Mouse (Mus musculus) testis, adult 2 months (tissue): ENCODE data around the gene Izumo4. TPM values are rescaled to one million over a fixed set of nuclear protein-coding genes. Genes with fewer than 3 reads are reported as not detected.

Experiments
- H3K27ac ChIP-seq: fragments of 200-500 bp; 2 replicates; pipeline ENCODE4 v1.5.1; 2012; ENCODE audit warnings: low read depth, low read length; ENCODE audit not compliant: control insufficient read depth, insufficient read depth
- H3K27me3 ChIP-seq: fragments of 200-500 bp; 2 replicates; pipeline ENCODE4 v1.6.1; 2012; ENCODE audit warnings: mild to moderate bottlenecking, low read length, moderate library complexity; ENCODE audit not compliant: control insufficient read depth, insufficient read depth
- H3K36me3 ChIP-seq: fragments of 200-500 bp; 2 replicates; pipeline ENCODE4 v1.6.1; 2012; ENCODE audit warnings: mild to moderate bottlenecking, low read length; ENCODE audit not compliant: control insufficient read depth, insufficient read depth
- H3K4me1 ChIP-seq: fragments of 200-500 bp; 2 replicates; pipeline ENCODE4 v1.6.1; 2012; ENCODE audit warnings: low read length; ENCODE audit not compliant: control insufficient read depth, insufficient read depth
- H3K4me3 ChIP-seq: fragments of 200-500 bp; 2 replicates; pipeline ENCODE4 v1.5.1; 2012; ENCODE audit warnings: low read depth, mild to moderate bottlenecking, low read length, moderate library complexity, mixed read lengths; ENCODE audit not compliant: control insufficient read depth
- CTCF ChIP-seq: fragments of 200-500 bp; IDR thresholded peaks from 2 replicates; pipeline ENCODE4 v1.5.1; 2012; ENCODE audit warnings: low read depth, mild to moderate bottlenecking, inconsistent platforms, low read length, moderate library complexity; ENCODE audit not compliant: control insufficient read depth, insufficient read depth, insufficient replicate concordance
- POLR2A ChIP-seq: fragments of 200-500 bp; IDR thresholded peaks from 2 replicates; pipeline ENCODE4 v1.6.1; 2012; ENCODE audit warnings: low read depth, mild to moderate bottlenecking, inconsistent platforms, low read length, moderate library complexity; ENCODE audit not compliant: control insufficient read depth
- polyA plus RNA-seq: library from polyadenylated mRNA; depleted of rRNA; stranded (reverse); fragments of >200 nt; gene quantifications from 2 replicates; pipeline ENCODE4 v1.2.3, GENCODE M21; 2012

The Izumo4 gene
- polyA plus RNA-seq, 1 experiment, result 385 TPM

- no peaks in the 10 kb centered on the region for H3K27me3 ChIP-seq
- H3K36me3 ChIP-seq, result no peaks in the 10 kb centered on the region; the same call in 1 of the 2 replicates
- H3K4me1 ChIP-seq, result peaks cover 7% of the 10 kb centered on the region
- TF ChIP-seq POLR2A (no peak), CTCF (no peak)
- H3K4me3 ChIP-seq, result no peak overlapping the region
- no peak overlapping the region for H3K27ac ChIP-seq
Observed at GRCm38 (mm10) chr10:80693401-80694045, 8.5 kb upstream of the Izumo4 start.

- TF ChIP-seq POLR2A, result no peak
- no peak overlapping the region for H3K4me3 ChIP-seq
- H3K27me3 ChIP-seq, result no peaks in the 10 kb centered on the region
- H3K27ac ChIP-seq, result no peak overlapping the region
- no peaks in the 10 kb centered on the region; the same call in 1 of the 2 replicates for H3K36me3 ChIP-seq
- peaks cover 7% of the 10 kb centered on the region for H3K4me1 ChIP-seq
Observed at GRCm38 (mm10) chr10:80694159-80694938, 7.6 kb upstream of the Izumo4 start.

- no peak overlapping the region; the same call in 1 of the 2 replicates for H3K27ac ChIP-seq
- H3K4me1 ChIP-seq, result peaks cover 7% of the 10 kb centered on the region
- H3K36me3 ChIP-seq, result no peaks in the 10 kb centered on the region; the same call in 1 of the 2 replicates
- H3K27me3 ChIP-seq, result no peaks in the 10 kb centered on the region
- TF ChIP-seq CTCF, result no peak
- no peak for TF ChIP-seq POLR2A
- no peak overlapping the region for H3K4me3 ChIP-seq
Observed at GRCm38 (mm10) chr10:80695186-80695585, 6.8 kb upstream of the Izumo4 start.

- Histone ChIP-seq H3K4me3 (no peak overlapping the region), H3K36me3 (no peaks in the 10 kb centered on the region), H3K27me3 (no peaks in the 10 kb centered on the region), H3K4me1 (peaks cover 7% of the 10 kb centered on the region), H3K27ac (no peak overlapping the region)
- TF ChIP-seq CTCF, result no peak
- TF ChIP-seq POLR2A, result no peak
Observed at GRCm38 (mm10) chr10:80695801-80696501, 6.0 kb upstream of the Izumo4 start.

- Histone ChIP-seq H3K4me1 (peaks cover 7% of the 10 kb centered on the region), H3K4me3 (no peak overlapping the region), H3K27me3 (no peaks in the 10 kb centered on the region), H3K36me3 (no peaks in the 10 kb centered on the region), H3K27ac (no peak overlapping the region)
- TF ChIP-seq POLR2A, result no peak
- TF ChIP-seq CTCF, result no peak
Observed at GRCm38 (mm10) chr10:80696502-80697392, 5.2 kb upstream of the Izumo4 start.

GRCm38 (mm10) chr10:80697393-80697787 lies 4.6 kb upstream of the Izumo4 start:
- no peaks in the 10 kb centered on the region for H3K27me3 ChIP-seq
- no peak overlapping the region for H3K27ac ChIP-seq
- TF ChIP-seq POLR2A (no peak), CTCF (no peak)
- no peaks in the 10 kb centered on the region for H3K36me3 ChIP-seq
- H3K4me3 ChIP-seq, result no peak overlapping the region
- peaks cover 7% of the 10 kb centered on the region for H3K4me1 ChIP-seq
